ENCODE assay signal across 10 mouse cellular contexts in genomic region chr17:56470571-56470970, GRCm38 (mm10). TPM values are rescaled to one million over a fixed set of nuclear protein-coding genes. Genes with fewer than 3 reads are reported as not detected.
DNase-seq lines count a peak whose midpoint lies in the region; ATAC-seq and TF ChIP-seq lines count a peak whose summit lies in the region.
"Had no signal": no experiment of that assay in that cellular context is flagged by ENCODE, and none has a peak within 500 bp of the region (broad histone marks: within the 10 kb centered on the region; RNA-seq: fewer than 3 reads in every experiment).

No protein-coding gene starts in this region.

- WGBS in heart, embryonic 10.5 days: 19% methylated on average over 10 of the region's 10 CpGs
- WGBS in hindbrain, embryonic 14.5 days: 21% methylated on average over 10 of the region's 10 CpGs
- WGBS in midbrain, embryonic 11.5 days: 26% methylated on average over 10 of the region's 10 CpGs

- H3K9ac ChIP-seq in hindbrain, embryonic 14.5 days: peak overlapping the region; percentile 35
- H3K9ac ChIP-seq in midbrain, embryonic 11.5 days (ENCODE audit: low read length): no peak overlapping the region

- TF ChIP-seq CTCF in brain, embryonic 14.5 days (IDR thresholded peaks at IDR 0.05; ENCODE audit: borderline replicate concordance, extremely low read depth, insufficient read depth, insufficient read length): no peak

- peak overlapping the region; percentile 88; the same call in 1 of the 2 replicates for H3K27ac ChIP-seq in heart, embryonic 10.5 days
- 0 out of 2 replicates have a peak overlapping the region, but pooled peaks have one; percentile 83 for H3K27ac ChIP-seq in hindbrain, embryonic 14.5 days
- H3K27ac ChIP-seq in midbrain, embryonic 11.5 days (ENCODE audit: low read depth, low read length): no peak overlapping the region

- peak overlapping the region; percentile 66 for H3K4me3 ChIP-seq in heart, embryonic 10.5 days
- peak overlapping the region; percentile 19 for H3K4me3 ChIP-seq in hindbrain, embryonic 14.5 days (replicated peaks; ENCODE audit: low read length)
- no peak overlapping the region for H3K4me3 ChIP-seq in midbrain, embryonic 11.5 days (ENCODE audit: low read depth, low read length)

- 0 out of 2 replicates have a peak, but pooled peaks cover 6% of the 10 kb centered on the region for H3K36me3 ChIP-seq in heart, embryonic 10.5 days
- no peaks in the 10 kb centered on the region for H3K36me3 ChIP-seq in hindbrain, embryonic 14.5 days (replicated peaks; ENCODE audit: control insufficient read depth, insufficient read depth)
- H3K36me3 ChIP-seq in midbrain, embryonic 11.5 days (ENCODE audit: control insufficient read depth, insufficient read depth, low read length): no peaks in the 10 kb centered on the region; the same call in 1 of the 2 replicates

- no peak for DNase-seq in heart, embryonic 10.5 days (ENCODE audit: low spot score)
- DNase-seq in heart, postnatal 14 days: no peak
- DNase-seq in brain, embryonic 14.5 days (ENCODE audit: low read depth): peak; percentile 30
- no peak for DNase-seq in hindbrain, embryonic 14.5 days (ENCODE audit: low spot score)
- no peak for DNase-seq in midbrain, embryonic 11.5 days (ENCODE audit: low spot score, missing footprints)
- DNase-seq in spleen, postnatal 14 days (ENCODE audit: low spot score in 2 of 2): no peak
- DNase-seq in gastrocnemius, postnatal 25 days: no peak
- DNase-seq in urinary bladder, adult 2 months (ENCODE audit: low spot score): no peak

- ATAC-seq in hindbrain, embryonic 14.5 days (ENCODE audit: low FRiP score): no peak
- no peak for ATAC-seq in midbrain, embryonic 11.5 days (ENCODE audit: low FRiP score)

- H3K4me2 ChIP-seq in hindbrain, embryonic 14.5 days (replicated peaks): peak overlapping the region; percentile 54
- H3K4me2 ChIP-seq in midbrain, embryonic 11.5 days: peak overlapping the region; percentile 15; the same call in 1 of the 2 replicates

- TF ChIP-seq POLR2A in brain, embryonic 14.5 days (IDR thresholded peaks at IDR 0.05; ENCODE audit: borderline replicate concordance, extremely low read depth, insufficient read depth, insufficient read length, poor library complexity, severe bottlenecking): no peak

- H3K27me3 ChIP-seq in heart, embryonic 10.5 days (ENCODE audit: insufficient read depth, poor library complexity, severe bottlenecking): peaks cover 48% of the 10 kb centered on the region
- no peaks in the 10 kb centered on the region for H3K27me3 ChIP-seq in hindbrain, embryonic 14.5 days (ENCODE audit: control insufficient read depth, insufficient read depth, low read length)
- peaks cover 15% of the 10 kb centered on the region for H3K27me3 ChIP-seq in midbrain, embryonic 11.5 days (ENCODE audit: control insufficient read depth, insufficient read depth, low read length)

- H3K9me3 ChIP-seq in heart, embryonic 10.5 days: no peaks in the 10 kb centered on the region
- H3K9me3 ChIP-seq in hindbrain, embryonic 14.5 days (ENCODE audit: control insufficient read depth, low read length): no peaks in the 10 kb centered on the region
- no peaks in the 10 kb centered on the region for H3K9me3 ChIP-seq in midbrain, embryonic 11.5 days (ENCODE audit: control insufficient read depth, low read length)

- peaks cover 84% of the 10 kb centered on the region for H3K4me1 ChIP-seq in heart, embryonic 10.5 days
- H3K4me1 ChIP-seq in hindbrain, embryonic 14.5 days (replicated peaks; ENCODE audit: control insufficient read depth, insufficient read depth, low read length): peaks cover 74% of the 10 kb centered on the region
- peaks cover 65% of the 10 kb centered on the region for H3K4me1 ChIP-seq in midbrain, embryonic 11.5 days (ENCODE audit: control insufficient read depth, insufficient read depth, low read length)

- intact Hi-C loops in heart, postnatal 14 days (cut with DNase I): no loop called here

RNA-seq across cellular contexts. Expression of gene Ptprs, which starts 5.7 kb away (rescaled TPM):
- 50.4 and 73.5 TPM in 2 replicates for polyA plus RNA-seq in heart, embryonic 10.5 days (2016; fragmentation: Nextera tagmentation; extraction: Ambion mirVana)
- 10 to 100 TPM; 60.3 to 64.8 TPM for total RNA-seq in heart, postnatal 14 days (2021)
- polyA plus RNA-seq in brain, embryonic 14.5 days (2012; rRNA removed): 1,311 and 1,669 TPM in 2 replicates
- polyA plus RNA-seq in hindbrain, embryonic 14.5 days (2014; fragmentation: Nextera tagmentation; extraction: Ambion mirVana): 272 and 276 TPM in 2 replicates
- 115 and 125 TPM in 2 replicates for polyA plus RNA-seq in midbrain, embryonic 11.5 days (2014; fragmentation: Nextera tagmentation; extraction: Ambion mirVana)
- 10 to 100 TPM; 37.7 to 39.6 TPM for total RNA-seq in gastrocnemius, postnatal 25 days (2021)
- 313 and 341 TPM in 2 replicates for polyA plus RNA-seq in urinary bladder, adult 2 months (2012; rRNA removed)

RNA-seq across cellular contexts. Expression of gene Znrf4, which starts 41.7 kb away (rescaled TPM):
- polyA plus RNA-seq in heart, embryonic 10.5 days (2016; fragmentation: Nextera tagmentation; extraction: Ambion mirVana): not detected in 2 replicates
- not detected for total RNA-seq in heart, postnatal 14 days (2021)
- polyA plus RNA-seq in brain, embryonic 14.5 days (2012; rRNA removed): 0.05 TPM in 1 of 2 replicates, not detected in the other
- polyA plus RNA-seq in hindbrain, embryonic 14.5 days (2014; fragmentation: Nextera tagmentation; extraction: Ambion mirVana): not detected in 2 replicates
- not detected in 2 replicates for polyA plus RNA-seq in midbrain, embryonic 11.5 days (2014; fragmentation: Nextera tagmentation; extraction: Ambion mirVana)
- not detected for total RNA-seq in gastrocnemius, postnatal 25 days (2021)
- polyA plus RNA-seq in urinary bladder, adult 2 months (2012; rRNA removed): not detected in 2 replicates
- total RNA-seq: hematopoietic stem cell, adult 5-6 weeks; neutrophil, adult 5-6 weeks had no signal
